ENCODE assay signal across 12 mouse cellular contexts in the genomic region with DNA sequence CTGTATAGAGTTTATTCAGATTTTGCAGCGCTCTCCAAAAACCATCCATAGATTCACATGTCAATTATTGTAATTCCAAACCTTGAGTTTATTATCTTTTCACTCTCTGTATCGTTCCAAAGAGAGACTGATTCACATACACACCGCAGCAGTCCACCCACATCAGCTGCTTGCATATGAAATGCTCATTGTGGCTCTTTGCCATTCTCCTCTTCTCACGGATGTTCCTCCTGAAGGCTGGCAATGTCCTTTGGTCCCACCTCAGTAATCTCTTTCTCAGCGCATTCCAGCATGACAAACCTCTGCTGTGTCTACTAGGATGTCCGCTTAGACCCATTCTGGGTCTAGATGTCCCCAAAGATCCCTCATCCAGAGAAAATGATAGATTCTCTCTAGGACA.
"Had no signal": no experiment of that assay in that cellular context is flagged by ENCODE, and none has a peak within 500 bp of the region (broad histone marks: within the 10 kb centered on the region; RNA-seq: fewer than 3 reads in every experiment).

No protein-coding gene starts in this region.

- DNase-seq: retina, postnatal 1 day; right cerebral cortex, adult 18-20 months; right cerebral cortex, postnatal 14 days; right cerebral cortex, postnatal 25 days; right cerebral cortex, postnatal 4 days; spleen, adult 18-20 months; thymus, adult 18-20 months; thymus, adult 2 months; thymus, postnatal 14 days; thymus, postnatal 25 days; thymus, postnatal 36 days; thymus, postnatal 4 days had no signal
